Mouse (Mus musculus): ENCODE data around the gene Akap9. TPM values are rescaled to one million over a fixed set of nuclear protein-coding genes. Genes with fewer than 3 reads are reported as not detected.

Gene Akap9
- total RNA-seq, 2 experiments from 2014 or later = 48.7 to 69.2 TPM

Other genes starting within 250 kb of the Akap9 start
- gene Ankib1, start 125.1 kb upstream of the Akap9 start, total RNA-seq (2021) = 10 to 100 TPM; 24.9 to 29.5 TPM
- gene Krit1, start 124.9 kb upstream of the Akap9 start, total RNA-seq (2021) = 10 to 100 TPM; 16.4 to 23.7 TPM
- gene Lrrd1, start 82.9 kb upstream of the Akap9 start, total RNA-seq (2021) = not detected
- gene Mterf1a, start 34.1 kb upstream of the Akap9 start, total RNA-seq (2021) = 1 to 10 TPM; 2.9 to 3.1 TPM
- 1 to 10 TPM; 7.9 to 9.4 TPM for gene Cyp51, start 176.7 kb downstream of the Akap9 start, total RNA-seq (2021)